Mouse (Mus musculus) lung, postnatal 0 days (tissue): ENCODE results near the gene Lgals4. TPM values are rescaled to one million over a fixed set of nuclear protein-coding genes. Genes with fewer than 3 reads are reported as not detected.

Experiments
- ATAC-seq: fragments of 200-750 bp; cut with Nextera tagmentation; 2 replicates; pipeline ENCODE4 v1.8.0; 2017; ENCODE audit warnings: moderate library complexity
- DNase-seq: peaks from one replicate; pipeline ENCODE4 v3.0.0-alpha.2; 2016; ENCODE audit warnings: low spot score
- H3K27ac ChIP-seq: fragments of 300-500 bp; sonication (generic); 2 replicates; pipeline ENCODE4 v1.5.1; 2014; ENCODE audit warnings: antibody characterized with exemption, mild to moderate bottlenecking, low read length, mixed read lengths
- H3K27me3 ChIP-seq: fragments of 300-500 bp; sonication (generic); replicated peaks from 2 replicates; pipeline ENCODE4 v1.6.1; 2014; ENCODE audit warnings: low read length, mixed read lengths; ENCODE audit not compliant: insufficient read depth
- H3K36me3 ChIP-seq: fragments of 300-500 bp; sonication (generic); 2 replicates; pipeline ENCODE4 v1.6.1; 2014; ENCODE audit warnings: low read length, mixed read lengths; ENCODE audit not compliant: insufficient read depth
- H3K4me1 ChIP-seq: fragments of 300-500 bp; sonication (generic); 2 replicates; pipeline ENCODE4 v1.6.1; 2014; ENCODE audit warnings: antibody characterized with exemption, low read depth, low read length, mixed read lengths; ENCODE audit not compliant: insufficient read depth
- H3K4me2 ChIP-seq: fragments of 300-500 bp; sonication (generic); replicated peaks from 2 replicates; pipeline ENCODE4 v1.6.1; 2014; ENCODE audit warnings: low read depth, mild to moderate bottlenecking, low read length, moderate library complexity, mixed read lengths
- H3K4me3 ChIP-seq: fragments of 300-500 bp; sonication (generic); 2 replicates; pipeline ENCODE4 v1.5.1; 2014; ENCODE audit warnings: low read depth, low read length
- H3K9ac ChIP-seq: fragments of 300-500 bp; sonication (generic); replicated peaks from 2 replicates; pipeline ENCODE4 v1.6.1; 2014; ENCODE audit warnings: low read depth, mild to moderate bottlenecking
- H3K9me3 ChIP-seq: fragments of 300-500 bp; sonication (generic); 2 replicates; pipeline ENCODE4 v1.6.1; 2016; ENCODE audit warnings: low read length, mixed read lengths
- CTCF ChIP-seq: IDR thresholded peaks from 2 replicates; pipeline ENCODE4 v1.5.1; 2016; ENCODE audit warnings: antibody characterized with exemption, mild to moderate bottlenecking
- EP300 ChIP-seq: IDR thresholded peaks from 2 replicates; pipeline ENCODE4 v1.6.1; 2016; ENCODE audit warnings: antibody characterized with exemption, mild to moderate bottlenecking, control low read depth
- WGBS: fragments of 180-500 bp; shearing (Covaris S2); extraction: QIAGEN DNeasy Blood & Tissue Kit; methylation state at CpG from one replicate; pipeline ENCODE4 v1.1.7; 2014; 5-methylcytosine and 5-hydroxymethylcytosine counted together
- polyA plus RNA-seq: library from polyadenylated mRNA; unstranded; fragments of >200 nt; fragmentation: Nextera tagmentation; extraction: Ambion mirVana; gene quantifications from 2 replicates; pipeline ENCODE4 v1.2.1, GENCODE M21; 2015

Gene Lgals4
- polyA plus RNA-seq, 1 experiment from 2014 or later: 15.6 TPM

DNA sequence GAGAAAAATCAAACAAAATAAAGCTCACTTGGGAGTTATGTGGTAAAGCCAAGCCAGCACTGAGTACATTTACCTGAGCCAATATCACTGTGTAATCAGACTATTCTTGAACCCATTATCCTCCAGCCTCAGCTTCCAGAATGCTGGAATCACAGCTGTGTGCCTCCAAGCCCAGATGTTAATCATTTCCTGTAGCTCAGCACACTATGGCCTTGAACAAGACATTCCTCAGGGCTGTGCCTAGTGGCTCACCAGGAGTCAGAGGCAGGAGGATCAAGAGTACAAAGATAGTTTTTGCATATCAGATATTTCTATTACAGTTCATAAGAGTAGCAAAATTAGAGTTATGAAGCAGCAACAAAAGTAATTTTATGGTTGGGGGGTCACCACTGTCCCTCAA lies 41.9 kb upstream of the Lgals4 start:
- Histone ChIP-seq H3K9me3 (no peaks in the 10 kb centered on the region), H3K4me3 (no peak overlapping the region), H3K27me3 (no peaks in the 10 kb centered on the region), H3K27ac (no peak overlapping the region), H3K9ac (no peak overlapping the region), H3K36me3 (peaks cover 5% of the 10 kb centered on the region; the same call in 1 of the 2 replicates), H3K4me2 (no peak overlapping the region), H3K4me1 (no peaks in the 10 kb centered on the region)
- DNase-seq (no peak), ATAC-seq (no peak)
- no peak for TF ChIP-seq EP300
- TF ChIP-seq CTCF: no peak

DNA sequence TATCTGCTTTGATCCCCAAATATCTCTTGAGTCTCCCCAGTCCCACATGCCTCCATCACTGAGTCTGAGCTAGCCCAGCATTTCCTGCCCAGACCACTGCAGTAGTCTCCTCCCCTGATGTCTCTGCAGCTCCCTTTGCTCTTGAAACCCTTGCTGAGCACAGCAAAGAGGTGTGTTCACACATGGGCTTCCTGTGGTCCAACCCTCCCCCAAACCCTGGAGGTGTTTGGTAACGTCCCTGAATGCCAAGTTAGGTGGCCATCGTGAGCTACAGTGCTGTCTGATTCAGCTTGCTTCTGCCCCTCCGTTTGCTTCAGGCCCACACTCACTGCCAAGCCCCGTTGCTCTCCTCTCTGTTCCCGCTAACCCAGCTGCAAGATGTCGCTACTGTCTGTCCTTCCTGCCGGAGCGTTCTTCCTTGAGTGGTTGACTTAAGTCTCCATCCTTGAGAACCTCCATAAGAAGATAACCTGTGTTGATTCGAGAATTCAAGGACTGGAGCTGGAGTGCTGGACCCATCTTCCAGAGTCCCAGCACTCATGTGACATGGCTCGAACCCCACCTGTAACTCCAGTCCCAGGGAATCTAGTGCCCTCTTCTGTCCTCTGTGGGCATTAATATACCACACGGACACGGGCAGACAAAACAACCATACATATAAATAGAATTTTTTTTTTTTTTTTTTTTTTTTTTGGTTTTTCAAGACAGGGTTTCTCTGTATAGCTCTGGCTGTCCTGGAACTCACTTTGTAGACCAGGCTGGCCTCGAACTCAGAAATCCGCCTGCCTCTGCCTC lies 41.1 kb upstream of the Lgals4 start:
- TF ChIP-seq EP300 (no peak), CTCF (peak; percentile 9; the same call in 1 of the 2 replicates)
- no peak overlapping the region for H3K9ac ChIP-seq
- no peaks in the 10 kb centered on the region for H3K9me3 ChIP-seq
- H3K27me3 ChIP-seq: no peaks in the 10 kb centered on the region
- 60% methylated on average over 13 of the region's 14 CpGs for WGBS
- DNase-seq (no peak), ATAC-seq (no peak)
- peaks cover 5% of the 10 kb centered on the region; the same call in 1 of the 2 replicates for H3K36me3 ChIP-seq
- H3K4me3 ChIP-seq: no peak overlapping the region
- no peak overlapping the region for H3K27ac ChIP-seq
- H3K4me1 ChIP-seq: peaks cover 4% of the 10 kb centered on the region; the same call in 1 of the 2 replicates
- no peak overlapping the region for H3K4me2 ChIP-seq

DNA sequence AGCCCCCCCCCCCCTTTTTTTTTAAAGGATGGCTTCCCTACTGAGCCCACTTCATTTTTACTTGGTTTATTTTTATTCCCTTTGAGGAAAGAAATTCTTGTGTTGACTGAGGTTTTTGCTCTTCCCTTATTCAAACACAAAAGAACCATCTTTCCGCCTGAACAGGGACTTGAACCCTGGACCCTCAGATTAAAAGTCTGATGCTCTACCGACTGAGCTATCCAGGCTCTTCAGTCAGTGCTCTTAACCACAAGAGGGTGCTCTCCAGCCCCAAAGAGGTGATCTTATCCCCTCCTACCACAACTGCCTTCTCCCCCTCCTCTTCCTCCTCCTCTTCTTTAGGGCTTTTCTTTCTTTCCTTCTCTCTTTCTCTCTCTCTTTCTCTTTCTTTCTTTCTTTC lies 39.8 kb upstream of the Lgals4 start:
- no peak overlapping the region for H3K9ac ChIP-seq
- WGBS: 32% methylated on average over 2 of the region's 2 CpGs
- H3K27ac ChIP-seq: no peak overlapping the region
- TF ChIP-seq EP300 (no peak), CTCF (peak; percentile 55)
- H3K4me3 ChIP-seq: no peak overlapping the region
- peak; percentile 56 for DNase-seq
- H3K4me1 ChIP-seq: peaks cover 4% of the 10 kb centered on the region; the same call in 1 of the 2 replicates
- ATAC-seq: no peak
- no peaks in the 10 kb centered on the region for H3K27me3 ChIP-seq
- no peaks in the 10 kb centered on the region for H3K9me3 ChIP-seq
- no peak overlapping the region for H3K4me2 ChIP-seq
- H3K36me3 ChIP-seq: no peaks in the 10 kb centered on the region

DNA sequence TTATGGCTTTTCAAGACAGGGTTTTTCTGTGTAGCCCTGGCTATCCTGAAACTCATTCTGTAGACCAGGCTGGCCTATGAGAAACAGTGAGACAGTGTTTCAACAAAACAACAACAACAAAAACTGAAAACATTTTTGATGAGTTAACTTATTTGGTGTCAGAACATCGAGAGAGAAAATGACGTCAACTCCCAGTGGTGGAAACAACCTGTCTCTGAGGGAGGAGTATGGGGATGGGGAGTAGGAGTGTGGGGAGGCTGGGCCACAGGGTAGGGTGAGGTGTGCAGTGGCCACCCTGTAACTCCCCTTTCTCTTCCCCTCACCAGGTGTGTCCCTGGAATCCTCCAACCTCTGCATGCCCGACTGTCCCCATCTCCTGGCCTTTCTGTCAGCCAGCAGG lies 39.2 kb upstream of the Lgals4 start:
- H3K4me2 ChIP-seq: no peak overlapping the region
- no peaks in the 10 kb centered on the region for H3K9me3 ChIP-seq
- 60% methylated on average over 3 of the region's 3 CpGs for WGBS
- no peak for ATAC-seq
- H3K4me3 ChIP-seq: no peak overlapping the region
- peaks cover 4% of the 10 kb centered on the region; the same call in 1 of the 2 replicates for H3K4me1 ChIP-seq
- H3K27ac ChIP-seq: no peak overlapping the region
- H3K36me3 ChIP-seq: no peaks in the 10 kb centered on the region
- H3K27me3 ChIP-seq: no peaks in the 10 kb centered on the region
- TF ChIP-seq CTCF: no peak
- TF ChIP-seq EP300: no peak
- no peak overlapping the region for H3K9ac ChIP-seq
- no peak for DNase-seq

DNA sequence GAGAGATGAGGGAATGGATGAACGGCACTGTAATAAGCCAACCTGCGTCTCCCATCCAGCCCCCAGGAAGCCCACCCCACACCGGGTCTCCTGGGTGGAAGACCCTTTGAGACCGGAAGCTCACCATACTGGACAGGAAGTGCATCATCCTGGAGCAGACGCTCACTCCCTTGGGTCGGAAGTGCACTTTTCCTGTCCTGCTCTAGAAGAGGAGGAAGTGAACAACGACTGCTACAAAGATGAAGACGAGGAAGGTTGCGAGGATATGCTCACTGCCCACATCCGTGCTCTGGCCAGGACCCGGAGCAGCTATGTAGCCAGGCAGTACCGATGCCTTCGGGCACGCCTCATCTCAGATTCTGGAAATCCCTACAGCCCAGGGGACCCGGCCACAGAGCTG lies 37.8 kb upstream of the Lgals4 start:
- WGBS: 48% methylated on average over 15 of the region's 15 CpGs
- peak; percentile 63 for DNase-seq
- no peaks in the 10 kb centered on the region for H3K27me3 ChIP-seq
- peak overlapping the region; percentile 85 for H3K27ac ChIP-seq
- H3K4me2 ChIP-seq: peak overlapping the region; percentile 54
- peak; percentile 51 for ATAC-seq
- no peaks in the 10 kb centered on the region for H3K36me3 ChIP-seq
- TF ChIP-seq EP300 (peak; percentile 78), CTCF (no peak)
- H3K9ac ChIP-seq: no peak overlapping the region
- H3K4me1 ChIP-seq: peaks cover 4% of the 10 kb centered on the region; the same call in 1 of the 2 replicates
- H3K9me3 ChIP-seq: no peaks in the 10 kb centered on the region
- H3K4me3 ChIP-seq: peak overlapping the region; percentile 22

DNA sequence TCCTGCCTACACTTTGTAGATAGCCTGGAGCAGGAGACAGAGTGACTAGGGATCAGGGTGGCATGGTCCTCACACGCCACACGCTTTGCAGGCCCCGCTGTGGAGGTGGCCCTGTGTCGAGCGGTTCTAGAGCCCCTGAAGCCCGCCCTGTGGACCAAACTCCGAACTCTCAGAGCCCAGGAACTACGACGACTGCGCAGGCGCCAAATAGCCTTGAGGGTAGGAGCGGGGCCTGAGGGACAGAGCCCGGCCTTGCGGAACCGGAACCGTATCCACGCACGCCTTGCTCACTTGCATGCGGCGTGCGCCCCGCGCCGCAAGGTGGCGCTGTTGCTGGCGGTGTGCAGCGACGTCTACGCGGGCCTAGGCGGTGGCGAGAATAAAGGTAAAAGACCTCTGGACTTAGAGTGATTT lies 37.1 kb upstream of the Lgals4 start:
- peak; percentile 88 for ATAC-seq
- Histone ChIP-seq H3K4me2 (peak overlapping the region; percentile 54), H3K4me1 (peaks cover 4% of the 10 kb centered on the region), H3K9ac (peak overlapping the region; percentile 44), H3K27ac (peak overlapping the region; percentile 85), H3K4me3 (peak overlapping the region; percentile 22), H3K9me3 (no peaks in the 10 kb centered on the region), H3K36me3 (no peaks in the 10 kb centered on the region), H3K27me3 (no peaks in the 10 kb centered on the region)
- TF ChIP-seq CTCF (peak; percentile 100), EP300 (no peak)
- 13% methylated on average over 31 of the region's 32 CpGs for WGBS
- DNase-seq: peak; percentile 93
